Mouse (Mus musculus) embryonic stem cell, embryonic (primary cell): ENCODE results near the gene Srrd.

Experiments used
- CTCF ChIA-PET, 4 experiments: fragments of 300-600 bp in 2 of 4; fragments of 350-600 bp in 2 of 4; sonication (Branson Sonifier 250); formaldehyde crosslinking; loops; one replicate each; lab custom pipeline; 2022; ENCODE audit warnings: inconsistent platforms in 2 of 4; lab: Charles Lee
- POLR2A ChIA-PET, 4 experiments: fragments of 300-600 bp in 2 of 4; fragments of 350-600 bp in 2 of 4; sonication (Branson Sonifier 250); formaldehyde crosslinking; loops; one replicate each; lab custom pipeline; 2022; ENCODE audit warnings: antibody characterized with exemption in 4 of 4, inconsistent platforms in 1 of 4; lab: Charles Lee

Srrd gene

DNA sequence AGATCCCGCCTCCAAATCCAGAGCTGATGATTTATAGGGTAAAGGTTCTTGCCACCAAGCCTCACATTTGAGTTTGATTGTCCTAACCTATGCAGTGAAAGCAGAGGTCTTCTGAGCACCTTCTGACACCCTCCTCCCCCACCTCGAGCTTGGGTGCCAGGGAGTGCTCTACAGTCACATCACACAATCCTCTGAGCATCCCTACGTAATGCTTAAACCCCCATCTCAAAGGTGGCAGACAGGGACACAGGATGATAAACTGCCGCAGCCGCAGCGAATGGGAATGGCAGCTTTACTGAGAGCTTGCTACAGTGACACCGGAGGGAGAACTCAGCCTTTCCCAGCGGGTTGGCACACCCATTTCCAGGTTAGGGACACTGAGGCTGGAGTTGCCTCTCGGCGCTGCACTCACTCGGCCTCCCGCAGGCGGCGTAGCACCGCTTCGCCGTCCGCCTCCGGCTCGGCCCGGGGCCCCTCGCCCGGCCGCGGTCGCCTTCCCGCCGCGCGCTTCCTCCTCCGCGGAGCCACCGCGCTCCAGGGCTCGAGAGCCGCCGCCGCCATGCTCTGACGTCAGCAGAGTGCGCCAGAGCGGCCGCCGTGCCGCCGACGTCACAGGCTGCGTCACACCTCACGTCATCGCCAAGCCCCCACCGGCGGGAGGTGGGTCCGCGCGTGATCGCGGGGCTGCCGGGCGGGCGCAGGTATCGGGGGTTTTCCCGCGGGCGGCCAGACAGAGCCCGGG lies at the start of gene Srrd, which contains the start of gene Hps4:
Gene Srrd, minus strand, starts transcription at position 578 of the 742 bp plus-strand sequence.
Gene Hps4, plus strand, starts transcription at position 621 of the 742 bp plus-strand sequence.
- POLR2A ChIA-PET, result interaction anchor here in 3 of 4 experiments (1.0 to 3.0 kb wide), 11 partner anchors 9 to 66 kb away, joined by 3 to 10 read pairs (median 4); partner anchors contain the start of genes Tfip11 (in 3 of the 3) and Tpst2 (in 1 of the 3)
- CTCF ChIA-PET, result no interaction called here

DNA sequence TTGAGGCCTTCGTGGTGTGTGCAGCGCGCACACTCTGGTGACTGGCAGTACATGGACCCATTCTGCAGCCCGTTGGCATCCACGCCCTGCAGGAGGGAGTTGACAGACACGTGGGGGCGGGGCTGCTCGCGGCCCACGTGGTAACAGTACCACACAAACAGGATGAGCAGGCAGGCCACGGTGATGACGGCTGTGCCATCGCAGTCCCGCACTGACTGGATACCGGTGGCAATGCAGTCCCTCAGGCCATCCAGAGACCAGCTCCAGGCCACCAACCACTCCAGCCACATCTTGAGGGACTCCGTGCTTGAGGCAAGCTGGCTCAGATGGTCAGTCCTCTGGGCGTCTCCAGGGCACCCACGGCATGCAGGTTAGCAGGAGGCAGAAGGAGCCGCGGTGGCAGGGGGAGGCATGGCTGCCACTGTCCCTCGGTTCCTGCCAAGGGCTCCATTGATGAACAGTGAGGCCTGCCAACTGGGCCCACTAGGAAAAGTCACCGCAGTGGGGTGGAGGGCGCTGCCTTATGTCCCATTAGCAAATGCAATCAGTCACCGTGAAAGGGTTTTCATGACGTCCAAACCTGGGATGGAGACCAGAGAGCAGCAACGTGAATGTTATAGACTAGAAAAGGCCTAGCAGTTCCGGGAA lies 49.0 kb upstream of the Srrd start:
- ChIA-PET CTCF (interaction anchor here in 1 of 4 experiments (0.6 kb wide), 1 partner anchor 209 kb away, joined by 4 read pairs; no protein-coding TSS in a partner anchor), POLR2A (no interaction called here)

DNA sequence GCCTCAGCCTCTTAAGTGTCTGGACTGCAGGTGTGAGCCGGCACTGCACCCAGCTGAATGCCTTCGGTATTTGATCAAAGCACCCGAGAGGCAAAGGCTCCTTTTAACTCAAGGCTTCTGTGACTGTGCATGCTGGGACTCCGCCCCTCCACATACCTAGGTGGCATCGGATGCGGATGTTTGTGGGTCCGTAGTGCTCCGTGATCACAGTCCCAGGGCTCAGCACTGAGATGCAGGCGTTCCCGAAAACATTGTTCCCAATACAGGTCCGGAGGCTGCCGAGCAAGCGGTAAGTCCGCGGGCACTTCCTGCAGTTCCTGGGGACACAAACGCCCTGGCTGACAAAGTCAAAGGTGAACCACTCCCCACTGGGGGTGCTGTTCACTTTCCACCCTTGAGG lies 48.2 kb upstream of the Srrd start:
- POLR2A ChIA-PET, result interaction anchor here in 1 of 4 experiments (0.9 kb wide), 1 partner anchor 11 kb away, joined by 4 read pairs; no protein-coding TSS in a partner anchor
- CTCF ChIA-PET, result interaction anchor here in 1 of 4 experiments (0.6 to 1.2 kb wide), 2 partner anchors 177 to 270 kb away, joined by 3 to 4 read pairs; no protein-coding TSS in a partner anchor

DNA sequence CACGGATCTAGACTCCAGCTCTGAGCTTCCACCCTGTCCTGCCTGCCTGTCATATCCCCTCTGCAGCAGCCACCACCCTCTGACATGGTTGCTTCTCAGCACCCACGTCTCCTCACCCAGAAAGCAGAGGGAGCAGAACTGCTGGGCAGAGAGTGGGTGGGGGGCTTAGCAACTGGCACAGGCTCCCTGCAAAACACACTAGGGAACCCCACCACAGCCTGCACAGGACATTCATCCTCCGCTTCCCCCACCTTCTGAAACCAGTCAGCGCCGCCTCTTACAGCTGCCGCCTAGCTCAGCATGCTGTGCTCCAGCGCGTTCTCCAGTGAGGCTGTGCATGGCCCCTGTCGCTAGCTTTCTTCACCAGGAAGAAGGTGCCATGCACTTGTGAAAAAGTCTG lies 46.5 kb upstream of the Srrd start:
- ChIA-PET POLR2A (interaction anchor here in 2 of 4 experiments (0.6 to 0.8 kb wide), 3 partner anchors 12 to 597 kb away, joined by 3 read pairs; no protein-coding TSS in a partner anchor), CTCF (no interaction called here)

GRCm38 (mm10) chr5:112385973-112386372 lies 43.1 kb upstream of the Srrd start:
- POLR2A ChIA-PET, result no interaction called here
- CTCF ChIA-PET, result interaction anchor here in 1 of 4 experiments (0.6 kb wide), 1 partner anchor 285 kb away, joined by 5 read pairs; no protein-coding TSS in a partner anchor

GRCm38 (mm10) chr5:112384805-112385472 lies 42.1 kb upstream of the Srrd start:
- POLR2A ChIA-PET, result no interaction called here
- CTCF ChIA-PET, result no interaction called here

GRCm38 (mm10) chr5:112382641-112383330 lies 39.9 kb upstream of the Srrd start:
- CTCF ChIA-PET, result no interaction called here
- POLR2A ChIA-PET, result interaction anchor here in 2 of 4 experiments (0.6 to 1.0 kb wide), 6 partner anchors 10 to 1488 kb away, joined by 3 to 4 read pairs (median 3); no protein-coding TSS in a partner anchor

- POLR2A ChIA-PET, result interaction anchor here in 2 of 4 experiments (0.7 to 1.4 kb wide), 6 partner anchors 9 to 65 kb away, joined by 3 to 4 read pairs (median 3); no protein-coding TSS in a partner anchor
- CTCF ChIA-PET, result interaction anchor here in 1 of 4 experiments (0.6 kb wide), 1 partner anchor 718 kb away, joined by 3 read pairs; no protein-coding TSS in a partner anchor
These were observed 39.2 kb upstream of the Srrd start for GRCm38 (mm10) chr5:112382042-112382441.

DNA sequence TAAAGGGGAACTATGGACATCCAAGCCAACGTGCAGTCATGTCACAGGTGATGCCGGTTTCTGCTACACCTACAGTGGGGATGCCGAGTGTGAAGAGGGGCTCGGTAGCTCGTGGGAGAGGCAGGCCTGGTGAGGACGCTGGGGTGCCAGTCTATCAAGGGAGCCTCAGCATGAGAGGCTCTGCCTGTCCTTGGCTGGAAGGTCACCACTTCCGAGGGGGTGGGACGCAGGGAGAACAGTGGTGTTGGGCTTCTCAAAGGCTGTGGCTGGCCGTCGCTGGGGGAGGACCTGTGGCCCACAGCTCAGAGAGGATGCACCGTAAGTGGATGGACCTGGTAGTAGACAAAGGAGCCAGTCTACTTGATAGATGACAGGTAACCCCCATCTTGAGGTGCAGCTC lies 38.3 kb upstream of the Srrd start:
- ChIA-PET POLR2A (interaction anchor here in 1 of 4 experiments (1.4 kb wide), 1 partner anchor 30 kb away, joined by 3 read pairs; no protein-coding TSS in a partner anchor), CTCF (interaction anchor here in 1 of 4 experiments (2.3 kb wide), 1 partner anchor 140 kb away, joined by 5 read pairs; no protein-coding TSS in a partner anchor)

DNA sequence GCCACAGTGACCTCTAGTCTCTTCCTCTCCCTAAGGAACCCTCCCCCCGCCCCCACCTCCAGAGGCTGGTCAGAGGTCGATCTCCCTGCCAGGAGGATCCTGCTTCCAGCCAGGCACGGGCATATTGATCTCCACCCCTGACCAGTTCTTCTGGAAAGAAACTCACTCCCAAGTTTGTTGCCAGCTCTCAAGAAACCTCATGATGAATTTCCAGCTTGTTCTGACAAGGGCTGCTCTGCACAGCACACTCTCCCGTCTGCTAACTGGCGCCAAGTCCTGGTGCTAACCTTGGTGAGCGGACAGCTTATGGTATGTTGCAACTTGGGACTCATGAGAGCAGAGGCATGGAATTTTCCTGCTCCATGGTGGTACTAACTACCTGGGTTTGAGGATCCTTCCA lies 35.9 kb upstream of the Srrd start:
- ChIA-PET CTCF (no interaction called here), POLR2A (interaction anchor here in 2 of 4 experiments (0.7 to 1.4 kb wide), 2 partner anchors 94 to 1563 kb away, joined by 3 to 6 read pairs; no protein-coding TSS in a partner anchor)

- POLR2A ChIA-PET, result no interaction called here
- CTCF ChIA-PET, result no interaction called here
These were observed 34.5 kb upstream of the Srrd start for GRCm38 (mm10) chr5:112377380-112377779.

- CTCF ChIA-PET, result interaction anchor here in 1 of 4 experiments (1.3 kb wide), 1 partner anchor 14 kb away, joined by 4 read pairs; no protein-coding TSS in a partner anchor
- POLR2A ChIA-PET, result no interaction called here
These were observed 33.3 kb upstream of the Srrd start for GRCm38 (mm10) chr5:112376111-112376510.

- ChIA-PET CTCF (interaction anchor here in 1 of 4 experiments (0.6 kb wide), 1 partner anchor 13 kb away, joined by 3 read pairs; no protein-coding TSS in a partner anchor), POLR2A (interaction anchor here in 1 of 4 experiments (1.4 kb wide), 1 partner anchor 85 kb away, joined by 3 read pairs; no protein-coding TSS in a partner anchor)
These were observed 29.1 kb upstream of the Srrd start for GRCm38 (mm10) chr5:112371933-112372332.

- ChIA-PET POLR2A (interaction anchor here in 1 of 4 experiments (0.8 kb wide), 1 partner anchor 12 kb away, joined by 4 read pairs; no protein-coding TSS in a partner anchor), CTCF (no interaction called here)
These were observed 27.5 kb upstream of the Srrd start for GRCm38 (mm10) chr5:112370236-112370813.

GRCm38 (mm10) chr5:112369326-112369725 lies 26.5 kb upstream of the Srrd start:
- POLR2A ChIA-PET, result interaction anchor here in 1 of 4 experiments (1.1 kb wide), 1 partner anchor 10 kb away, joined by 3 read pairs; no protein-coding TSS in a partner anchor
- CTCF ChIA-PET, result no interaction called here

DNA sequence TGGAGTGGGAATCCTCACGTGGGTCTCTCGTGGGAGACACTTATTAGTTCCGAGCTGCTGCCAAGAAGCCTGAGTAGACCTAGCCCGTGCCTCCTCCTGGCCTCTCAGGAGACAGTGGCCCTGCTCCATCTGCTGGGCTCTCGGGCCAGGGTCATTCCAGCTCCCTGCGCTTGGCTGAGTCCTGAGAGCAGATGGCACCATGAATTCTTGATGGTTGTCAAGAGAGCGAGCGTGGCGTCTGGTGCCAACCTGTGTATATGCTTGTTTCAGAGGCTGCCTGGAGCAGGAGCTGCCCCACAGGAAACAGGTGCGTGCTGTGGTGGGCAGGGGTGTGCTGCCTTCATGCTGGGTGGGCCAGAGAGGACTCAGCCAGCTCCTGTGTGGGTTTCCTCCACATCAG lies 25.8 kb upstream of the Srrd start:
- POLR2A ChIA-PET, result interaction anchor here in 1 of 4 experiments (0.9 to 1.1 kb wide), 2 partner anchors 9 to 13 kb away, joined by 3 read pairs; no protein-coding TSS in a partner anchor
- CTCF ChIA-PET, result no interaction called here

- ChIA-PET POLR2A (interaction anchor here in 1 of 4 experiments (0.9 kb wide), 1 partner anchor 14 kb away, joined by 3 read pairs; no protein-coding TSS in a partner anchor), CTCF (no interaction called here)
These were observed 25.1 kb upstream of the Srrd start for GRCm38 (mm10) chr5:112367929-112368328.
